Mouse (Mus musculus) midbrain, embryonic 14.5 days (tissue): ENCODE results near the gene Zfp664. TPM values are rescaled to one million over a fixed set of nuclear protein-coding genes. Genes with fewer than 3 reads are reported as not detected.

ENCODE experiments used
- ATAC-seq: fragments of 200-750 bp; cut with Nextera tagmentation; 2 replicates; pipeline ENCODE4 v1.8.0; 2017; ENCODE audit warnings: moderate number of reproducible peaks, moderate library complexity; ENCODE audit not compliant: low FRiP score, low TSS enrichment
- DNase-seq: peaks from one replicate; pipeline ENCODE4 v3.0.0-alpha.2; 2015
- H3K27ac ChIP-seq: fragments of 300-500 bp; sonication (generic); replicated peaks from 2 replicates; pipeline ENCODE4 v1.5.1; 2014; ENCODE audit warnings: mild to moderate bottlenecking, low read depth, low read length, moderate library complexity
- H3K27me3 ChIP-seq: fragments of 300-500 bp; sonication (generic); 2 replicates; pipeline ENCODE4 v1.6.1; 2014; ENCODE audit warnings: low read length, control low read depth, mixed read lengths; ENCODE audit not compliant: control insufficient read depth, insufficient read depth
- H3K36me3 ChIP-seq: fragments of 300-500 bp; sonication (generic); 2 replicates; pipeline ENCODE4 v1.6.1; 2014; ENCODE audit warnings: low read length, control low read depth; ENCODE audit not compliant: control insufficient read depth, insufficient read depth
- H3K4me1 ChIP-seq: fragments of 300-500 bp; sonication (generic); 2 replicates; pipeline ENCODE4 v1.6.1; 2014; ENCODE audit warnings: mild to moderate bottlenecking, antibody characterized with exemption, low read length, control low read depth; ENCODE audit not compliant: control insufficient read depth, insufficient read depth
- H3K4me2 ChIP-seq: fragments of 300-500 bp; sonication (generic); 2 replicates; pipeline ENCODE4 v1.6.1; 2014; ENCODE audit warnings: mild to moderate bottlenecking, low read length, moderate library complexity
- H3K4me3 ChIP-seq: fragments of 300-500 bp; sonication (generic); replicated peaks from 2 replicates; pipeline ENCODE4 v1.5.1; 2014; ENCODE audit warnings: low read depth, low read length
- H3K9ac ChIP-seq: fragments of 300-500 bp; sonication (generic); replicated peaks from 2 replicates; pipeline ENCODE4 v1.6.1; 2014; ENCODE audit warnings: mild to moderate bottlenecking, low read length, moderate library complexity
- H3K9me3 ChIP-seq: fragments of 300-500 bp; sonication (generic); 2 replicates; pipeline ENCODE4 v1.6.1; 2016; ENCODE audit warnings: low read length, control low read depth, mixed read lengths; ENCODE audit not compliant: control insufficient read depth
- WGBS: fragments of 180-500 bp; shearing (Covaris S2); extraction: QIAGEN DNeasy Blood & Tissue Kit; methylation state at CpG from one replicate; pipeline ENCODE4 v1.1.7; 2014; 5-methylcytosine and 5-hydroxymethylcytosine counted together
- polyA plus RNA-seq: library from polyadenylated mRNA; unstranded; fragments of >200 nt; fragmentation: Nextera tagmentation; extraction: Ambion mirVana; gene quantifications from 2 replicates; pipeline ENCODE4 v1.2.1, GENCODE M21; 2014

Zfp664 gene
- polyA plus RNA-seq, 1 experiment from 2014 or later: 107 TPM

DNA sequence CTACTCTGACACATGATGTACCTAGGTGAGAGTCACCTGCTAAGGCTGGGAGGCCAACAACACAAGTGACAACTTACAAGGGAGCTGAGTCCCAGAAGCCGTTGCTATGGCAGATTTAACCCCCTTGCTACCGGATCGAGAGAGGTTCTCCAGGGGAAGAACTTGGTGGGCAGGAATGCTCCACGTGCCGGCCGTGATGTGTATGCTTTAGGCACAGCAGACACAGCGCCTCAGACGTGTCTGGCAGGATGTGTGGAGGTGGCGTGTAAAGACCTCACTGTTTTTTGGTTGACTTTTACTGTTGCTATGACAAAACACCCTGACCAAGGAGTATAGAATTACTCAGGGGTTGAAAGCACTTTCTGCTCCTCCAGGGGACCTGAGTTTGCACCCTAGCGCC lies 81.9 kb downstream of the Zfp664 start:
- H3K9me3 ChIP-seq: no peaks in the 10 kb centered on the region
- no peak overlapping the region for H3K27ac ChIP-seq
- 92% methylated on average over 10 of the region's 10 CpGs for WGBS
- no peaks in the 10 kb centered on the region for H3K36me3 ChIP-seq
- ATAC-seq: no peak
- no peaks in the 10 kb centered on the region for H3K27me3 ChIP-seq
- no peak overlapping the region for H3K4me3 ChIP-seq
- no peak for DNase-seq
- H3K4me1 ChIP-seq: peaks cover 5% of the 10 kb centered on the region; the same call in 1 of the 2 replicates
- H3K4me2 ChIP-seq: no peak overlapping the region
- H3K9ac ChIP-seq: no peak overlapping the region

GRCm38 (mm10) chr5:124945046-124945445 lies 82.6 kb downstream of the Zfp664 start:
- no peaks in the 10 kb centered on the region for H3K27me3 ChIP-seq
- H3K4me1 ChIP-seq: peaks cover 5% of the 10 kb centered on the region; the same call in 1 of the 2 replicates
- no peaks in the 10 kb centered on the region; the same call in 1 of the 2 replicates for H3K9me3 ChIP-seq
- ATAC-seq (no peak), DNase-seq (no peak)
- WGBS: 90% methylated on average over 4 of the region's 4 CpGs
- no peak overlapping the region for H3K4me2 ChIP-seq
- no peak overlapping the region for H3K9ac ChIP-seq
- no peaks in the 10 kb centered on the region for H3K36me3 ChIP-seq
- no peak overlapping the region for H3K27ac ChIP-seq
- H3K4me3 ChIP-seq: no peak overlapping the region

GRCm38 (mm10) chr5:124950623-124951278 lies 88.3 kb downstream of the Zfp664 start:
- no peak overlapping the region for H3K9ac ChIP-seq
- no peak overlapping the region for H3K4me3 ChIP-seq
- DNase-seq: no peak
- no peaks in the 10 kb centered on the region for H3K36me3 ChIP-seq
- H3K27me3 ChIP-seq: no peaks in the 10 kb centered on the region
- no peak for ATAC-seq
- no peaks in the 10 kb centered on the region; the same call in 1 of the 2 replicates for H3K9me3 ChIP-seq
- H3K4me1 ChIP-seq: no peaks in the 10 kb centered on the region
- H3K27ac ChIP-seq: no peak overlapping the region
- WGBS: 60% methylated on average over 13 of the region's 13 CpGs
- no peak overlapping the region for H3K4me2 ChIP-seq

DNA sequence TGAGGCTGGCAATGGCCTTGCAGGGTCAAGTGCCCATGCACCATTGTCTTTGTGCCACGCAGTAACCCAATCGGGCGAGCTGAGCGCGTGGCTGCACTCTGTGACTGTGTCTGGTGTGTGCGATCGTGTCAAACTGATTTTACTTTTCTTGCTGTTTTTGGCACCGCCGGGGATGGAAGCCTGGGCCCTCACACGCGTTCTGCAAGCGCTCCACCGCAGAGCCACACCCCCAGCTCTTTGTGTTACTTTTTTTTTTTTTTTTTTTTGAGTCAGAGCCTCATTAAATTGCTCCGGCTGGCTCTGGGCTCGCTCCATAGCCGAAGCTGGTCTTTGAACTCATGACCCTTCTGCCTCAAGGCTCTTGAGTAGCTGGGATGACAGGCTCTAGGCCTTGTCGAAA lies 88.8 kb downstream of the Zfp664 start:
- Histone ChIP-seq H3K27me3 (no peaks in the 10 kb centered on the region), H3K4me2 (no peak overlapping the region), H3K4me1 (no peaks in the 10 kb centered on the region), H3K36me3 (no peaks in the 10 kb centered on the region), H3K4me3 (no peak overlapping the region), H3K9ac (no peak overlapping the region), H3K27ac (no peak overlapping the region), H3K9me3 (no peaks in the 10 kb centered on the region; the same call in 1 of the 2 replicates)
- WGBS: 67% methylated on average over 17 of the region's 17 CpGs
- ATAC-seq (no peak), DNase-seq (no peak)

Other genes with a start within 250 kb of the Zfp664 start
- 32.9 and 41.1 TPM in 2 replicates for gene Atp6v0a2, start 234.1 kb upstream of the Zfp664 start, polyA plus RNA-seq
- 0.18 and 0.26 TPM in 2 replicates for gene Dnah10, start 137.6 kb upstream of the Zfp664 start, polyA plus RNA-seq
- gene Ccdc92, start 267 bp upstream of the Zfp664 start, polyA plus RNA-seq: 38.7 and 40.2 TPM in 2 replicates
- 5.7 and 5.9 TPM in 2 replicates for gene Rflna, start 140.5 kb downstream of the Zfp664 start, polyA plus RNA-seq